Mouse (Mus musculus) urinary bladder, postnatal 14 days (tissue): Measurements from ENCODE around the gene Elof1.
A peak's percentile ranks its signal among the peaks of the same experiment; 100 is the strongest.
"Not testable (repeated sequence)": the region's sequence is repeated elsewhere in the genome, so short reads cannot be mapped to it uniquely, and the experiment has no call there.

Experiments used
- DNase-seq: peaks from one replicate; pipeline ENCODE4 v3.0.0; 2021; ENCODE audit warnings: low spot score

Gene Elof1

GRCm38 (mm10) chr9:22092746-22093145 lies 24.2 kb downstream of the Elof1 start:
- no peak for DNase-seq

GRCm38 (mm10) chr9:22089986-22090385 lies 27.0 kb downstream of the Elof1 start:
- DNase-seq: no peak

- no peak for DNase-seq
Observed at GRCm38 (mm10) chr9:22089281-22089680, 27.7 kb downstream of the Elof1 start.

GRCm38 (mm10) chr9:22087034-22087618 lies 29.8 kb downstream of the Elof1 start:
- DNase-seq: no peak

GRCm38 (mm10) chr9:22086012-22086411 lies 31.0 kb downstream of the Elof1 start:
- no peak for DNase-seq

- peak; percentile 94 for DNase-seq
Observed at GRCm38 (mm10) chr9:22085022-22085834, 31.7 kb downstream of the Elof1 start, which contains the start of gene Ecsit. Gene Ecsit, minus strand, starts transcription at chr9:22085438.

GRCm38 (mm10) chr9:22084667-22085021 lies 32.3 kb downstream of the Elof1 start:
- no peak for DNase-seq

GRCm38 (mm10) chr9:22076223-22076622 lies 40.7 kb downstream of the Elof1 start:
- no peak for DNase-seq

GRCm38 (mm10) chr9:22075778-22076177 lies 41.2 kb downstream of the Elof1 start:
- not testable (repeated sequence) for DNase-seq

GRCm38 (mm10) chr9:22072276-22072675 lies 44.7 kb downstream of the Elof1 start:
- no peak for DNase-seq

GRCm38 (mm10) chr9:22070791-22071573 lies 46.0 kb downstream of the Elof1 start, which contains the start of the genes Gm49318 and Zfp653:
Gene Gm49318, minus strand, starts transcription at chr9:22071259.
Gene Zfp653, minus strand, starts transcription at chr9:22071376.
- peak; percentile 98 for DNase-seq

- DNase-seq: no peak
Observed at GRCm38 (mm10) chr9:22069881-22070553, 47.0 kb downstream of the Elof1 start.

GRCm38 (mm10) chr9:22067195-22067594 lies 49.8 kb downstream of the Elof1 start:
- DNase-seq: no peak

GRCm38 (mm10) chr9:22066433-22066832 lies 50.5 kb downstream of the Elof1 start:
- DNase-seq: peak; percentile 67

- DNase-seq: no peak
Observed at GRCm38 (mm10) chr9:22065642-22066041, 51.3 kb downstream of the Elof1 start.

GRCm38 (mm10) chr9:22064341-22064740 lies 52.6 kb downstream of the Elof1 start:
- no peak for DNase-seq
